Mouse (Mus musculus) liver, postnatal 0 days (tissue): Measurements from ENCODE around the gene Mob3b. TPM values are rescaled to one million over a fixed set of nuclear protein-coding genes. Genes with fewer than 3 reads are reported as not detected.
"Not testable (repeated sequence)": the region's sequence is repeated elsewhere in the genome, so short reads cannot be mapped to it uniquely, and the experiment has no call there.

Experiments
- ATAC-seq: fragments of 200-750 bp; cut with Nextera tagmentation; 2 replicates; pipeline ENCODE4 v1.8.0; 2017; ENCODE audit warnings: mild to moderate bottlenecking, moderate library complexity
- DNase-seq: peaks from one replicate; pipeline ENCODE4 v3.0.0-alpha.2; 2016
- H3K27ac ChIP-seq: fragments of 300-500 bp; sonication (generic); 2 replicates; pipeline ENCODE4 v1.5.1; 2014; ENCODE audit warnings: antibody characterized with exemption, moderate library complexity, mild to moderate bottlenecking, low read depth
- H3K27me3 ChIP-seq: fragments of 300-500 bp; sonication (generic); 2 replicates; pipeline ENCODE4 v1.6.1; 2014; ENCODE audit warnings: low read length, control low read depth, mixed read lengths; ENCODE audit not compliant: insufficient read depth
- H3K36me3 ChIP-seq: fragments of 300-500 bp; sonication (generic); replicated peaks from 2 replicates; pipeline ENCODE4 v1.6.1; 2014; ENCODE audit warnings: mild to moderate bottlenecking, control low read depth, low read length, moderate library complexity, mixed read lengths; ENCODE audit not compliant: insufficient read depth
- H3K4me1 ChIP-seq: fragments of 300-500 bp; sonication (generic); 2 replicates; pipeline ENCODE4 v1.6.1; 2014; ENCODE audit warnings: antibody characterized with exemption, mild to moderate bottlenecking, control low read depth; ENCODE audit not compliant: insufficient read depth
- H3K4me2 ChIP-seq: fragments of 300-500 bp; sonication (generic); 2 replicates; pipeline ENCODE4 v1.6.1; 2014; ENCODE audit warnings: low read depth, mild to moderate bottlenecking, low read length, moderate library complexity, mixed read lengths
- H3K4me3 ChIP-seq: fragments of 300-500 bp; sonication (generic); 2 replicates; pipeline ENCODE4 v1.5.1; 2014; ENCODE audit warnings: low read depth, low read length
- H3K9ac ChIP-seq: fragments of 300-500 bp; sonication (generic); replicated peaks from 2 replicates; pipeline ENCODE4 v1.6.1; 2014; ENCODE audit warnings: mild to moderate bottlenecking, moderate library complexity
- H3K9me3 ChIP-seq: fragments of 300-500 bp; sonication (generic); 2 replicates; pipeline ENCODE4 v1.6.1; 2016; ENCODE audit warnings: mild to moderate bottlenecking, control low read depth, low read length, mixed read lengths
- CTCF ChIP-seq: sonication (generic); IDR thresholded peaks from 2 replicates; pipeline ENCODE4 v1.5.1; 2016; ENCODE audit warnings: antibody characterized with exemption, low read depth
- EP300 ChIP-seq: IDR thresholded peaks from 2 replicates; pipeline ENCODE4 v1.6.1; 2016; ENCODE audit warnings: antibody characterized with exemption, low read depth, mild to moderate bottlenecking
- WGBS: fragments of 180-500 bp; shearing (Covaris S2); extraction: QIAGEN DNeasy Blood & Tissue Kit; methylation state at CpG from one replicate; pipeline ENCODE4 v1.1.7; 2014; ENCODE audit not compliant: insufficient replicate concordance; 5-methylcytosine and 5-hydroxymethylcytosine counted together
- polyA plus RNA-seq: library from polyadenylated mRNA; unstranded; fragments of >200 nt; fragmentation: Nextera tagmentation; extraction: Ambion mirVana; gene quantifications from 2 replicates; pipeline ENCODE4 v1.2.1, GENCODE M21; 2015

Mob3b gene
- polyA plus RNA-seq, 1 experiment from 2014 or later = 13.6 TPM

- no peak for ATAC-seq
- H3K27ac ChIP-seq = no peak overlapping the region
- no peaks in the 10 kb centered on the region for H3K36me3 ChIP-seq
- no peaks in the 10 kb centered on the region for H3K4me1 ChIP-seq
- DNase-seq = no peak
- WGBS = 62% methylated on average over 4 of the region's 4 CpGs
- 0 out of 2 replicates have a peak, but pooled peaks cover 2% of the 10 kb centered on the region for H3K9me3 ChIP-seq
- H3K4me2 ChIP-seq = no peak overlapping the region
- TF ChIP-seq CTCF = no peak
- no peak for TF ChIP-seq EP300
- no peak overlapping the region for H3K4me3 ChIP-seq
- H3K27me3 ChIP-seq = no peaks in the 10 kb centered on the region
- H3K9ac ChIP-seq = no peak overlapping the region
Measured at GRCm38 (mm10) chr4:34906151-34906550, 251.1 kb downstream of the Mob3b start.

GRCm38 (mm10) chr4:34905396-34905795, 251.9 kb downstream of the Mob3b start:
- Histone ChIP-seq H3K9ac (no peak overlapping the region), H3K4me3 (no peak overlapping the region), H3K36me3 (no peaks in the 10 kb centered on the region), H3K27me3 (no peaks in the 10 kb centered on the region), H3K9me3 (0 out of 2 replicates have a peak, but pooled peaks cover 2% of the 10 kb centered on the region), H3K4me1 (peaks cover 4% of the 10 kb centered on the region), H3K4me2 (no peak overlapping the region), H3K27ac (no peak overlapping the region)
- no peak for TF ChIP-seq EP300
- peak; percentile 61 for TF ChIP-seq CTCF
- ATAC-seq = no peak
- DNase-seq = peak; percentile 53
- 63% methylated on average over 5 of the region's 5 CpGs for WGBS

- not testable (repeated sequence) for H3K4me1 ChIP-seq, H3K27me3 ChIP-seq, DNase-seq, H3K9me3 ChIP-seq, H3K4me3 ChIP-seq, H3K4me2 ChIP-seq, H3K36me3 ChIP-seq, H3K9ac ChIP-seq
- peak; percentile 73 for ATAC-seq
- H3K27ac ChIP-seq = peak overlapping the region; percentile 70
- WGBS = 58% methylated on average over 3 of the region's 3 CpGs
Measured at GRCm38 (mm10) chr4:34901582-34901981, 255.7 kb downstream of the Mob3b start.

GRCm38 (mm10) chr4:34901166-34901565, 256.1 kb downstream of the Mob3b start:
- Histone ChIP-seq H3K4me2 (no peak overlapping the region), H3K4me1 (peaks cover 8% of the 10 kb centered on the region), H3K27me3 (no peaks in the 10 kb centered on the region), H3K36me3 (no peaks in the 10 kb centered on the region), H3K4me3 (no peak overlapping the region), H3K9ac (no peak overlapping the region), H3K9me3 (0 out of 2 replicates have a peak, but pooled peaks cover 2% of the 10 kb centered on the region), H3K27ac (peak overlapping the region; percentile 70)
- DNase-seq (peak; percentile 25), ATAC-seq (peak; percentile 92)
- TF ChIP-seq CTCF (no peak), EP300 (peak; percentile 81)
- 49% methylated on average over 4 of the region's 4 CpGs for WGBS

GRCm38 (mm10) chr4:34900155-34900554, 257.1 kb downstream of the Mob3b start:
- TF ChIP-seq CTCF (no peak), EP300 (no peak)
- DNase-seq (no peak), ATAC-seq (no peak)
- Histone ChIP-seq H3K36me3 (no peaks in the 10 kb centered on the region), H3K4me3 (no peak overlapping the region), H3K9ac (no peak overlapping the region), H3K4me1 (peaks cover 8% of the 10 kb centered on the region), H3K27ac (no peak overlapping the region; the same call in 1 of the 2 replicates), H3K9me3 (no peaks in the 10 kb centered on the region), H3K27me3 (no peaks in the 10 kb centered on the region), H3K4me2 (0 out of 2 replicates have a peak overlapping the region, but pooled peaks have one; percentile 14)
- WGBS = 58% methylated on average over 9 of the region's 9 CpGs

GRCm38 (mm10) chr4:34899322-34899721, 258.0 kb downstream of the Mob3b start:
- H3K4me2 ChIP-seq = no peak overlapping the region
- no peak overlapping the region for H3K9ac ChIP-seq
- ATAC-seq (no peak), DNase-seq (no peak)
- no peak for TF ChIP-seq CTCF
- no peak for TF ChIP-seq EP300
- H3K27ac ChIP-seq = no peak overlapping the region
- no peaks in the 10 kb centered on the region for H3K36me3 ChIP-seq
- H3K27me3 ChIP-seq = no peaks in the 10 kb centered on the region
- 87% methylated on average over 1 of the region's 1 CpGs for WGBS
- no peak overlapping the region for H3K4me3 ChIP-seq
- H3K4me1 ChIP-seq = peaks cover 8% of the 10 kb centered on the region
- no peaks in the 10 kb centered on the region for H3K9me3 ChIP-seq

Other genes starting within 250 kb of the Mob3b start
- 0.27 and 0.50 TPM in 2 replicates for gene Ifnk, start 5.4 kb downstream of the Mob3b start, polyA plus RNA-seq
- 4.8 and 5.8 TPM in 2 replicates for gene C9orf72, start 68.7 kb upstream of the Mob3b start, polyA plus RNA-seq